Mouse (Mus musculus): Measurements from ENCODE around the gene Mis12.

Mis12 gene

GRCm38 (mm10) chr11:71018416-71019200 lies 803 bp upstream of the Mis12 start:
- no peak for DNase-seq

GRCm38 (mm10) chr11:71028280-71028679 lies 8.9 kb downstream of the Mis12 start:
- DNase-seq, result no peak

- no peak for DNase-seq
Measured at GRCm38 (mm10) chr11:71029403-71030118, 10.2 kb downstream of the Mis12 start.

- no peak for DNase-seq
Measured at GRCm38 (mm10) chr11:71032070-71032469, 12.7 kb downstream of the Mis12 start.

GRCm38 (mm10) chr11:71032491-71033162 lies 13.2 kb downstream of the Mis12 start:
- peak; percentile 64 for DNase-seq

GRCm38 (mm10) chr11:71033163-71033761 lies 13.9 kb downstream of the Mis12 start, which contains the start of gene 6330403K07Rik:
TSS of gene 6330403K07Rik (minus strand) at chr11:71033513.
- peak; percentile 89 for DNase-seq

- no peak for DNase-seq
Measured at GRCm38 (mm10) chr11:71039526-71040298, 20.3 kb downstream of the Mis12 start.

- peak; percentile 72 for DNase-seq
Measured at GRCm38 (mm10) chr11:71052554-71052953, 33.1 kb downstream of the Mis12 start.

GRCm38 (mm10) chr11:71076342-71076741 lies 56.9 kb downstream of the Mis12 start:
- DNase-seq, result no peak

Measured in retina, postnatal 1 day (tissue).